Mouse (Mus musculus) brain, adult 2 months (tissue): ENCODE data around the gene Bcorl1.

Experiments used
- DNase-seq: peaks from one replicate; pipeline ENCODE4 v3.0.0; 2011; ENCODE audit warnings: low read depth, low spot score

Bcorl1 gene

DNA sequence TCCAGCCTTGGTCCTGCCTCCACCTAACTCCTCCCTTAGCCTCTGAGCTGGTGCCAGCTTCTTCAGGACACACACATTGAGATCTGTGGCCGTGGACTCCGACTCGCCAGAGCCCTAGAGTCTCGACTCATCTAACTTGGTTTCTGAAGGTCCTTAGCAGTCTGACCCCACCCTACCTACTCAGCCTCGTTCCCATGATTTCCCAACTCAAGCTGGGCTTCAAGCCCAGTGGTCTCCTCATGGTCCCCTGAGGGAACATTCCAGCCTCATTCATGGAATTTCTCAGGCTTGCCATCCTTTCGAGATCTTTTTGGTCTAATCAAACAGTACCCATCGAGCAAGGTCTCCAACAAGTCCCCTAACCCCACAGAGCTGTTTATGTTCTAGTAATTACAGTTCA lies 100.8 kb downstream of the Bcorl1 start:
- no peak for DNase-seq

DNA sequence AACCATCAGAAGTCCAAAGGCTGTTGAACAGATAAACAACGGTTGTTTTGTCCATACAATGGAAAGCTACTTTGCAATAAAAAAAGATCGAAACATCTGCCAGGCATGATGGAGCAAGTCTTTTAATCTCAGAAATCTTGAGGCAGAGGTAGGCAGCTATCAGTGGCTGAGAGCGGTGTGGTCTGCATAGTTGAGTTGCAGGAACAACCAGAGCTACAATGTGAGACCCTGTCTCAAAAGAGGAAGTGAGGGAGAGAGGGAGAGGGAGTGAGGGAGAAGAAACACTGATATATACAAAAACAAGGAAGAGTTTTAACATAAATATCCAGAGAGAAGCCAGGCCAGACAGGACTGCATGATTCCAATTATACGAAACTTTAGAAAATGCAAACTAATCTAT lies 103.5 kb downstream of the Bcorl1 start:
- no peak for DNase-seq

DNA sequence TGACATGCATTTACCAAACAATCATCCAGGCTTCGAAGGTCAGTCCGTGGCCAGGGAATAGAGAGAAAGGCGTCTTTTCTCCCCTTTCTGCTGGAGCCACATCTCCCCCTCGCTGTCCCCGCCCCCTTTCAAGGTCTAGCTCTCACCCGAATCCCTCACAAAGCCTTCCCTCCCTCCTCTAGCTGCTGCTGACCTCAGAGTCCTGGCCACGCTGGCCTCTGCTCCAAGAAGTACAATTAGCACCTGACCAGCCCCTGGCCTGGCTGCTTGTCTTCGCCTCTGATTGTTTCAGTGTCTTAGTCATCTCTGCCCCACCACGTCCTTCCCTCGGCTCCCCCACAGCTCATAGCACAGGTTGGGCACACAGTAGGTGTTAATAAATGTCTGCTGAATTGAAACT lies 108.5 kb downstream of the Bcorl1 start:
- DNase-seq: no peak

DNA sequence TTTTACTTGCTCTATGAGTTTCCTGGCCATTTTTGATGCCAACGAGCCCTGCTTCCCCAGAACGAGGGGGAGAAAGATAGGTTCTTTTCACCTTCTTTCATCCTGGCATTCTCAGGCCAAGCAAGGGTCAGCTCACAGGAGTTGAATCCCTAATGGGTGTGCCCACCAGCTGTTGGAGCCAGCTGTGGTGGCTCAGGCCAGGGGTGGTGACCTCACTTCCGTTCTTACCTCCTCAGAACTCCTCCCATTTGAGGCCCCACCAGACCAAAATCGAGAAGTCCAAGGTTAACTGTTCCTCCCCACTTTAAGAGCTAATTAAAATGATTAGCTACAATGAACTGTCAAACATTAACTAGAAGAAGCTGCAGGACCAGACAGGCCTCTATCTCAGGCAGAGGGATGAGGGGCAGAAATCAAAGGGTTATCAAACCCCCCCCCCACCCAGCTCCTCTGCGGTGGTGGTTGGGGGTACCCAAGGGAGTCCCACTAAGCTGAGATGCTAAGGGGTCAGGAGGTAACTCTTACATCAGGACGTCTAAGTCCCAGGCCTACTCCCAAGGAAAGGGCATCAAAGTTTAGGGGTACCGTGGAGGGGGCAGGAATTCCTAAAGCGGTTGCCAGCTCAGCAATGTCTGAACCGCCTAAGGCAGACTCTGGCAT lies 111.2 kb downstream of the Bcorl1 start:
- DNase-seq: no peak

DNA sequence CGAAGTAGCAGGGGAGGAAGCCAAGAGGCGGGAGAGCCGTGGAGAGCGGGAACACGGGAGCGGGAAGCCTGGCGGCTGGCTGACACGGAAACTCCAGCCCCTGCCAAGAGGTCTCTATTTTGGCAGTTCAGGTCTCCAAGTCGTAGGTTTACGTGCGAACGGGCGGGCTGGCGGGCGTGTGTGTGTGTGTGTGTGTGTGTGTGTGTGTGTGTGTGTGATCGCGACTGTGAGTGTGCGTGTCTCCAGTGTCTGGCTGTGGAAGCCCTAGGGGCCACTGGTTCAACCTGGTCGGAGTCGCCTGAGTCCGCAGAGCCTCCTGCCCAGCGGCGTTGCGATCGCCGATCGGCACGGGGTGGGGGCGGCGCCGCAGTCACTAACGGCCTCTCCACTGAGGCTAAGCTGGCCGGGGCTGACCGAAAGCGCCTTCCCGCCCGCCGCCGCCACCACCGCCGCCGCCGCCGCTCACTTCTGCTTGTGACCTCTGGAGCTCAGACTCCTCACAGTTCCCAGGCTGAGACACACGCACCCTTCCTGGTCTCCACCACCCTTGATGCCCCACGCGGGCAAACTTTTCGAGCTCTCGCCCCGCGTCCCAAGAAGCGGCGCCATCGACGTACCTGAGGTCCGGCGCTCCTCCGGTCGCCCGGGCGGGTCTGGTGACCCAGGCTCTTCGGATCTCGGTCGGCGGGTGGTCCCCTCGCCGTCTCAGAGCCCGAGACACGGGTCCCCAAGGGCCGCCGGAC lies 111.9 kb downstream of the Bcorl1 start:
- DNase-seq: no peak

DNA sequence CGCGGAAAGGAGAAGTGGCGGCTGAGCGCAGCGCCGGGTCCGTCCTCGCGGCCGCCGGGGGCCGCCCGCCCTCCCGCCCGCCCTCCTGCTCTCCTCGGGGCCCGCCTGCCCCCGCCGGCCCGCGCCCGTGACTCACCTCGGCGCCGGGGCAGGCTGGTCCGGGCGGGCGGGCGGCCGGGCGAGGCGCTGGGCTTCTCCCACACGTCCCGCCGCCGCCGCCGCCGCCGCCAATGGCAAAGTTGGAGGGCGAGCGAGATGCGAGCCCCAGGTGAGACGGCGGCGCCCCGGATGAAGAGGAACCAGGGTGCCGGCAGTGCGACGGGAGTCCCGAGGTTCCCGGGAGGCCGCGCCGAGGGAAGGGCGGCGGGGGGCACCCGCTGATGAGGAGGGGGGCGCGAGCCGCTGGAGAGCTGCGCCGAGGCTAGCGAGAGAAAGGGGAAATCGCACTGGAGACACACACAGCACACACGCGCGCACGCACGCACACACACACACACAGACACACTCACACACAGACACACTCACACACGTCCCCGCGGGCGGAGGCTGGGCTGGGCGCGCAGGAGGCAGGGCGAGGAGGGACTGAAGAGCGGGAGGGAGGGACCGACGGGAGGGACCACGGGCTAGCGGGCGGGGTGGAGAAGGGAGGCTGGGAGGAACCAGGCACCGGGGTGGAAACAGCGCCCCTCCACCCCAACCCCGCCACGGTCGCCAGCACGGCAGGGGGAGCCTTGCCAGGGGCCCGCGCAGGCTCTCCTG lies 112.8 kb downstream of the Bcorl1 start:
- DNase-seq: peak; percentile 51

DNA sequence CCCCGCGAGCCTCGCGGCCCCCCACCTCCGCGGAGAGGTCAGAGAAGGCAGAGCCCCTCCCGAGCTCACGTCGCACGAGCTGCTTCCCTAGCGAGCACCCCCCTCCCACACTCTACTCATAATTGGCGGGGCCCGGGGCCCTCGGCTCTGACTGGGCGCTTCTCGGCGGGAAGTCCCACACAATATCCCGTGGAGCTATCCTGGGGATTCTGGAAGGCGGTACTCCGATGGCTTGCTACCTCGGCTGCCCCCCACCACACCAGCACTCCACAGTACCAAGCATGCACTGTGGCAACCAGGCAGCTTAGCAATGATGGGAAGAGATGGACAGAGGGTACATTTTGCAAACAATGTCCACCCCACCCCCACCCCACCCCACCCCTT lies 113.3 kb downstream of the Bcorl1 start:
- no peak for DNase-seq

DNA sequence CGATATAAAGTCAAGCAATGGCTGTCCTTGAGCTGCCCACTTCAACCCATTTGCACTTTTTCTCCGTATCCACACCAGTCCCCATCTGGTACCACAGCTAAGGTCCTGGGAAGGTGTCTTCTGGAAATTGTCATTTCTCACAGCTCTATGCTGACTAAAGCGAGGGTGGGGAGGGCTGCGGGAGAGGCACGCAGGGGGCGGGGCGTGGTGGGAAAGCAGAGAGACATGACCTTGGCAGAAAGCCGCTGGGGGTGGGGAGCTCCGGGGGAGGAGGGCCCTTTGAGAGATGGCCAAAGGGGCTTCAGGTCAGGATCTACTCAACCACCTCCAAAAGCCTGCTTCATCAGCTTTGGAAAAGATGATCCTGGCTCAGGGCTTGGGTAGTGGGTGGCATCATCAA lies 113.9 kb downstream of the Bcorl1 start:
- no peak for DNase-seq

DNA sequence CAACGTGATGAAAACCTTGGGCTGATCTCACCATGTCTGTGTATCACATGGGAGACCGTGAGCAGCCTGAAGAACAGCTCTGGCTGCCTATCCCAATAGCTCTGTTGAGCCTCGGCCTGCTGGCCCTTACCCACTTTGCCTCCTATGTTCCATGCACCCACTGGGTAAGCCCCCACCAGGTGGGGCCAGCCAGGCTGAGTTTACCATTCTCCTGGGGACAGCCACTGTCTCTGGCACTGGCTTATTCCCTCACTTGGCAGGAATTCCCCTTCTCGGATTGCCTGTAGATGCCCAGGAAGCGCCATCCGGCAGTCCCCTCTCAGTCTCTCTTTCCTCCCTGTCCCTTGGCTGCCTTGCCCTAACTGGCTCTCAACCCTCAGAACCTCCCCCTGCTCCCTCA lies 115.8 kb downstream of the Bcorl1 start:
- DNase-seq: no peak
